Mouse (Mus musculus) heart, embryonic 16.5 days (tissue): ENCODE measurements around the gene Sipa1l3. TPM values are rescaled to one million over a fixed set of nuclear protein-coding genes. Genes with fewer than 3 reads are reported as not detected.

ENCODE experiments used
- ATAC-seq: fragments of 200-750 bp; cut with Nextera tagmentation; replicated peaks from 2 replicates; pipeline ENCODE4 v1.8.0; 2017; ENCODE audit warnings: moderate number of reproducible peaks; ENCODE audit not compliant: insufficient read depth, low FRiP score; ENCODE audit errors: extremely low read depth
- H3K27ac ChIP-seq: fragments of 300-500 bp; sonication (generic); 2 replicates; pipeline ENCODE4 v1.5.1; 2014; ENCODE audit warnings: mild to moderate bottlenecking, low read length, control low read depth, moderate library complexity
- H3K27me3 ChIP-seq: fragments of 300-500 bp; sonication (generic); 2 replicates; pipeline ENCODE4 v1.6.1; 2014; ENCODE audit warnings: low read length, mixed read lengths; ENCODE audit not compliant: control insufficient read depth, insufficient read depth
- H3K36me3 ChIP-seq: fragments of 300-500 bp; sonication (generic); 2 replicates; pipeline ENCODE4 v1.6.1; 2014; ENCODE audit not compliant: control insufficient read depth, insufficient read depth
- H3K4me1 ChIP-seq: fragments of 300-500 bp; sonication (generic); 2 replicates; pipeline ENCODE4 v1.6.1; 2014; ENCODE audit warnings: low read length, mixed read lengths; ENCODE audit not compliant: control insufficient read depth, insufficient read depth
- H3K4me2 ChIP-seq: fragments of 300-500 bp; sonication (generic); 2 replicates; pipeline ENCODE4 v1.6.1; 2014; ENCODE audit warnings: low read depth, mild to moderate bottlenecking, control low read depth, low read length
- H3K4me3 ChIP-seq: fragments of 300-500 bp; sonication (generic); 2 replicates; pipeline ENCODE4 v1.5.1; 2014; ENCODE audit warnings: mild to moderate bottlenecking, control low read depth, low read length
- H3K9ac ChIP-seq: fragments of 300-500 bp; sonication (generic); 2 replicates; pipeline ENCODE4 v1.6.1; 2014; ENCODE audit warnings: low read length, control low read depth
- H3K9me3 ChIP-seq: fragments of 300-500 bp; sonication (generic); replicated peaks from 2 replicates; pipeline ENCODE4 v1.6.1; 2016; ENCODE audit warnings: low read length; ENCODE audit not compliant: control insufficient read depth
- WGBS: fragments of 180-500 bp; shearing (Covaris S2); extraction: QIAGEN DNeasy Blood & Tissue Kit; methylation state at CpG from one replicate; pipeline ENCODE4 v1.1.7; 2014; 5-methylcytosine and 5-hydroxymethylcytosine counted together
- polyA plus RNA-seq: library from polyadenylated mRNA; unstranded; fragments of >200 nt; fragmentation: Nextera tagmentation; extraction: Ambion mirVana; gene quantifications from 2 replicates; pipeline ENCODE4 v1.2.1, GENCODE M21; 2015

Sipa1l3 gene
- polyA plus RNA-seq, 1 experiment from 2014 or later: 5.8 TPM

DNA sequence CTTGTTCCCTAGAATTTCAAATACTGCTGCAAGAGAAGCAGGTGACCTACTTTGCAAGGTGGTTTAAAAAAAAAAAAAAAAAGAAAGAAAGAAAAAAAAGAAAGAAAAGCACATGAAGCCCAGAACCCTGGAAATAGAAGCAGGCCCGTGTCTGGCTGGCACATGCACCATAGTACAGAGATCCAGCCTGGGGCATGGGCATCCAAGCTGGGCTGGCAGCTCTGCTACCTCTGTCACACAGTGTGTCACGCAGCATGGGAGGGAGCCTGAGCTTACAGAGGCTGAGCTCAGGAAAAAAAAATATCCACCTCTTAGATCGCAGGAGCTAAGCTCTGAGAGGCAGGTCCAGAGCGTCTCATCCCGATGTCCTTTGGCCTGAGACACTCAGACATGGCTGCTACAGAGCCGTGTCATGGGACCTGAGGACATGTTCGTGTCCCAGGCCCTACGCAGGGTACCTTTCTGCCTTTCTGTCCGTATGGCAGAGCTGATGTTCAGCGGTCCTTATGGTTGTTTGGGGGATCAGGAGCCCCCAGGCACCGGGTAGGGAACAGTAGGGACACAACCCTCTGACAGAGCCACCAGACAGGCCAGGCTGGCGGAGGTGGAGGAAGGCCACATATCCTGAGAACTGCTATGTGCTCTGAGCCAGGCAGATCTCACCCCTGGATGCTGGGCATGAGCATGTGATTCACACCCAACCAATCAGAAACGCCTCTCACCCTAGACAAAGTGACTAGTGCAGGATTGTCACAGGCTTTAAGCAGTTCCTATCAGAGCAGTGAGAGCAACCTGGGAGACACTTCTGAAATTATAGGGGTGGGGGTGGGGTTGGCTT, 151.1 kb downstream of the Sipa1l3 start:
- H3K4me3 ChIP-seq: no peak overlapping the region
- no peaks in the 10 kb centered on the region for H3K9me3 ChIP-seq
- WGBS: 81% methylated on average over 13 of the region's 13 CpGs
- H3K36me3 ChIP-seq: peaks cover 4% of the 10 kb centered on the region
- H3K27me3 ChIP-seq: peaks cover 2% of the 10 kb centered on the region; the same call in 1 of the 2 replicates
- no peak overlapping the region for H3K9ac ChIP-seq
- no peak overlapping the region for H3K27ac ChIP-seq
- no peak overlapping the region for H3K4me2 ChIP-seq
- ATAC-seq: no peak
- H3K4me1 ChIP-seq: no peaks in the 10 kb centered on the region

- 26% methylated on average over 4 of the region's 4 CpGs for WGBS
- no peak for ATAC-seq
- H3K9me3 ChIP-seq: no peaks in the 10 kb centered on the region
Measured at GRCm38 (mm10) chr7:29364052-29364451, 154.4 kb downstream of the Sipa1l3 start.

GRCm38 (mm10) chr7:29361497-29361896, 156.9 kb downstream of the Sipa1l3 start:
- WGBS: 93% methylated on average over 13 of the region's 13 CpGs
- H3K4me3 ChIP-seq: no peak overlapping the region
- no peak for ATAC-seq
- H3K4me1 ChIP-seq: no peaks in the 10 kb centered on the region
- H3K27me3 ChIP-seq: no peaks in the 10 kb centered on the region
- H3K36me3 ChIP-seq: peaks cover 4% of the 10 kb centered on the region
- H3K9ac ChIP-seq: no peak overlapping the region
- no peaks in the 10 kb centered on the region for H3K9me3 ChIP-seq
- H3K4me2 ChIP-seq: no peak overlapping the region
- no peak overlapping the region for H3K27ac ChIP-seq

More at GRCm38 (mm10) chr7:29364052-29364451, 154.4 kb downstream of the Sipa1l3 start:
- Histone ChIP-seq H3K9ac (no peak overlapping the region), H3K36me3 (peaks cover 4% of the 10 kb centered on the region), H3K4me2 (no peak overlapping the region), H3K27ac (no peak overlapping the region), H3K4me3 (no peak overlapping the region), H3K4me1 (no peaks in the 10 kb centered on the region), H3K27me3 (peaks cover 2% of the 10 kb centered on the region; the same call in 1 of the 2 replicates)

GRCm38 (mm10) chr7:29355406-29355805, 163.0 kb downstream of the Sipa1l3 start:
- no peak for ATAC-seq
- no peaks in the 10 kb centered on the region; the same call in 1 of the 2 replicates for H3K36me3 ChIP-seq
- no peaks in the 10 kb centered on the region for H3K9me3 ChIP-seq
- H3K27ac ChIP-seq: no peak overlapping the region
- no peaks in the 10 kb centered on the region for H3K27me3 ChIP-seq
- H3K9ac ChIP-seq: no peak overlapping the region
- no peak overlapping the region for H3K4me2 ChIP-seq
- no peak overlapping the region for H3K4me3 ChIP-seq
- 83% methylated on average over 8 of the region's 8 CpGs for WGBS
- H3K4me1 ChIP-seq: no peaks in the 10 kb centered on the region

- H3K9ac ChIP-seq: no peak overlapping the region
- H3K4me2 ChIP-seq: no peak overlapping the region
- no peaks in the 10 kb centered on the region for H3K9me3 ChIP-seq
- H3K36me3 ChIP-seq: no peaks in the 10 kb centered on the region; the same call in 1 of the 2 replicates
- no peak overlapping the region for H3K27ac ChIP-seq
- no peaks in the 10 kb centered on the region for H3K4me1 ChIP-seq
- WGBS: 65% methylated on average over 8 of the region's 8 CpGs
- ATAC-seq: no peak
- H3K4me3 ChIP-seq: no peak overlapping the region
- H3K27me3 ChIP-seq: no peaks in the 10 kb centered on the region
Measured at GRCm38 (mm10) chr7:29354161-29354560, 164.3 kb downstream of the Sipa1l3 start.

DNA sequence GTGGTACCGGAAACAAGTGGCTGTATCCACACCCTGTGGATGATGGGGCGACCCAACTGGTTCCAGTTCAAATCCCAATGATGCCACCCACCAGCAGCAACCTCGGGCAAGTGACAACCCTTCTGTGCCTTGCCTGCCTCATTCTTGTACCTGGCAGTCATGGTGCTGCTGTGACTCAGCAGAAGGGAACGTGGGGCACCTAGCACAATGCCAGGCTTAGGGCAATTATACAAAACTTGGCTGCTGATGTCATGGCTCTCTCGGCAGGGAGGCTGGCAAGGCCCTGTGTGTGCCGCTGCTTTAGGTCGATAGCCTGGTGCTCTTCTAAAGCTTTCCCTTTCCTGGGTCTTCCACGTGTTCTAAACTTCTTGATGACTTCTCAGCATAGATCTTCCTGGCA, 166.2 kb downstream of the Sipa1l3 start:
- peaks cover 3% of the 10 kb centered on the region; the same call in 1 of the 2 replicates for H3K36me3 ChIP-seq
- no peak overlapping the region for H3K4me2 ChIP-seq
- no peak overlapping the region for H3K27ac ChIP-seq
- no peaks in the 10 kb centered on the region for H3K27me3 ChIP-seq
- no peak overlapping the region for H3K4me3 ChIP-seq
- H3K4me1 ChIP-seq: no peaks in the 10 kb centered on the region
- no peak for ATAC-seq
- WGBS: 85% methylated on average over 8 of the region's 8 CpGs
- no peak overlapping the region for H3K9ac ChIP-seq
- no peaks in the 10 kb centered on the region for H3K9me3 ChIP-seq

DNA sequence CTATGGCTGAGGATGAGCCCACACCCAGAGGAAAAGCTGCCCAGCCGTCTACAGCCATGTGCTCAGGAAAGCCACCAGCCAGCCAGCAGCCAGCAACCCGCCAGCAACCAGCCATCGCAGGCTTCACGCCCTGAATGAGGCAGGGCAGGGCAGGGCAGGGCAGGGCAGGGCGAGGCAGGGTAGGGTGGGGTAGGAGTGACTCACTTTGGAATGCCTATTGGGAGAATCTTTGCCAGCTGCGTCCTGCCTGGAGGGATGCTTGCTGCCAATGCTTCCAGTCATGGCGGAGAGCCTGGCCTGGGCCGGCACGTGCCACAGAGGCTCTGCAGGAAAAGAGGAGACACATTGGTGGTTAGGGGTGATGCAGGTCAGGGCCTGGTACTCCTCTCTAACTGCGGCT, 168.0 kb downstream of the Sipa1l3 start:
- H3K4me1 ChIP-seq: no peaks in the 10 kb centered on the region
- no peaks in the 10 kb centered on the region for H3K9me3 ChIP-seq
- no peak overlapping the region for H3K9ac ChIP-seq
- no peak overlapping the region for H3K4me2 ChIP-seq
- H3K4me3 ChIP-seq: no peak overlapping the region
- H3K36me3 ChIP-seq: peaks cover 3% of the 10 kb centered on the region; the same call in 1 of the 2 replicates
- H3K27me3 ChIP-seq: no peaks in the 10 kb centered on the region
- H3K27ac ChIP-seq: no peak overlapping the region
- no peak for ATAC-seq
- WGBS: 91% methylated on average over 10 of the region's 10 CpGs

- Histone ChIP-seq H3K4me3 (no peak overlapping the region), H3K27ac (no peak overlapping the region), H3K4me2 (no peak overlapping the region), H3K9me3 (no peaks in the 10 kb centered on the region), H3K27me3 (0 out of 2 replicates have a peak, but pooled peaks cover 2% of the 10 kb centered on the region), H3K36me3 (peaks cover 3% of the 10 kb centered on the region; the same call in 1 of the 2 replicates), H3K9ac (no peak overlapping the region), H3K4me1 (no peaks in the 10 kb centered on the region)
- WGBS: 69% methylated on average over 3 of the region's 3 CpGs
- no peak for ATAC-seq
Measured at GRCm38 (mm10) chr7:29346212-29346611, 172.2 kb downstream of the Sipa1l3 start.

DNA sequence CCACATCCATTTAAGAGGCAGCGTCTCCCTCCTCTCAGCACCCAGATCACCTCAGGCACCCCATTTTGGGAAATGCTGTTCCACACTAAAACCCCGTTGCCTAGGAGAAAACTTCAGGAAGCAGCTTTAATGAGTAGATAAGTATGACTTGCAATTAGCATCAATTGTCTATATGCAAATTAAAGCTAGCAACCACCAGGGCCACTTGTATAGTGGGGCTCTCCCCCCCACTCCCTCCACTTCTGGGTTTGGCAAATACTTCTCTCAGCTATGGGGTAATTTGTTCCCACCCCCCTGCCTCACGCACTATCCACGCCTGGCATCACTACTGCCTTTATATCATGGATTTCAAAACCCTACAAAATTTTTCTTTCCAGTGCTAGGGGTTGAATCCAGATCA, 172.9 kb downstream of the Sipa1l3 start:
- Histone ChIP-seq H3K4me3 (no peak overlapping the region), H3K27ac (no peak overlapping the region), H3K4me1 (no peaks in the 10 kb centered on the region), H3K27me3 (0 out of 2 replicates have a peak, but pooled peaks cover 3% of the 10 kb centered on the region), H3K9ac (no peak overlapping the region), H3K36me3 (peaks cover 3% of the 10 kb centered on the region; the same call in 1 of the 2 replicates), H3K4me2 (no peak overlapping the region), H3K9me3 (no peaks in the 10 kb centered on the region)
- WGBS: 83% methylated on average over 4 of the region's 4 CpGs
- no peak for ATAC-seq
